Mouse (Mus musculus): ENCODE measurements at regions not wholly inside any gene's neighbourhood (a gene's known extent, or its start where the extent isn't known, plus 50 kb on each side); places are given as distances from the start of the nearest gene placed in this dataset.

DNA sequence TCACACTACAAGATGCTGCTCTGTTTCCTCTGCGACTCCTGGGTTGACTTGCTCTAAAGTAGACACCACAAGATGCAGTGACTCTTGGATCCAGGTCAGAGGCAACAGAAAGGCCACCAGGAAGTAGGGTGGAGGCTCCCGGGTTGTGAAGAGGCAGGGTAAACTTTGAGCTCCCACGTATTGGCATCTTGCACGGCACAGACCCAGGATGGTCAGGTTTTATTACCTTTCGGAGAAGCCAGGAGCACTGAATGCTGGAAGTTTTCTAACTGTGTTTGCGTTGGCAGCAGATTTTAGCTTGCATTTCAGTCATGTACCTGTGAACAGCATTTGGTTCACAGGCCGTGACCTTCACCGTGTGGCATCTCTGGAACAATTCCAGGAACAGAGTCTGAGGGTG, 227.2 kb upstream of the Foxq1 start:
- TF ChIP-seq CTCF (IDR thresholded peaks at IDR 0.05; ENCODE audit: borderline replicate concordance, insufficient read depth, low read length) = no peak
- no peak for TF ChIP-seq POLR2A (IDR thresholded peaks at IDR 0.05; ENCODE audit: low read depth, low read length)
